Mouse (Mus musculus) limb, embryonic 12.5 days (tissue): ENCODE measurements around the gene 2010003K11Rik. TPM values are rescaled to one million over a fixed set of nuclear protein-coding genes. Genes with fewer than 3 reads are reported as not detected.
A peak's percentile ranks its signal among the peaks of the same experiment; 100 is the strongest.
"Not testable (repeated sequence)": the region's sequence is repeated elsewhere in the genome, so short reads cannot be mapped to it uniquely, and the experiment has no call there.

Experiments used
- ATAC-seq: fragments of 200-750 bp; cut with Nextera tagmentation; 2 replicates; pipeline ENCODE4 v1.8.0; 2017; ENCODE audit warnings: low read depth, moderate TSS enrichment; ENCODE audit not compliant: insufficient number of reproducible peaks, insufficient read depth, low FRiP score, low TSS enrichment
- H3K27ac ChIP-seq: fragments of 300-500 bp; sonication (generic); 2 replicates; pipeline ENCODE4 v1.5.1; 2016; ENCODE audit warnings: mild to moderate bottlenecking, moderate library complexity
- H3K27me3 ChIP-seq: fragments of 300-500 bp; sonication (generic); 2 replicates; pipeline ENCODE4 v1.6.1; 2016; ENCODE audit warnings: mild to moderate bottlenecking, moderate library complexity
- H3K36me3 ChIP-seq: fragments of 300-500 bp; sonication (generic); 2 replicates; pipeline ENCODE4 v1.6.1; 2016; ENCODE audit warnings: mild to moderate bottlenecking, moderate library complexity
- H3K4me1 ChIP-seq: fragments of 300-500 bp; sonication (generic); replicated peaks from 2 replicates; pipeline ENCODE4 v1.6.1; 2016
- H3K4me2 ChIP-seq: fragments of 300-500 bp; sonication (generic); 2 replicates; pipeline ENCODE4 v1.6.1; 2016; ENCODE audit warnings: mild to moderate bottlenecking, moderate library complexity
- H3K4me3 ChIP-seq: fragments of 300-500 bp; sonication (generic); replicated peaks from 2 replicates; pipeline ENCODE4 v1.5.1; 2016; ENCODE audit warnings: mild to moderate bottlenecking
- H3K9ac ChIP-seq: fragments of 300-500 bp; sonication (generic); replicated peaks from 2 replicates; pipeline ENCODE4 v1.6.1; 2016; ENCODE audit warnings: mild to moderate bottlenecking, moderate library complexity
- H3K9me3 ChIP-seq: fragments of 300-500 bp; sonication (generic); 2 replicates; pipeline ENCODE4 v1.6.1; 2016; ENCODE audit warnings: mild to moderate bottlenecking, moderate library complexity
- WGBS: fragments of 180-500 bp; shearing (Covaris S2); methylation state at CpG from one replicate; pipeline ENCODE4 v1.1.7; 2016; 5-methylcytosine and 5-hydroxymethylcytosine counted together
- polyA plus RNA-seq: library from polyadenylated mRNA; unstranded; fragments of >200 nt; fragmentation: Nextera tagmentation; extraction: Ambion mirVana; gene quantifications from 2 replicates; pipeline ENCODE4 v1.2.1, GENCODE M21; 2016

Gene 2010003K11Rik
- polyA plus RNA-seq, 1 experiment from 2014 or later = not detected

DNA sequence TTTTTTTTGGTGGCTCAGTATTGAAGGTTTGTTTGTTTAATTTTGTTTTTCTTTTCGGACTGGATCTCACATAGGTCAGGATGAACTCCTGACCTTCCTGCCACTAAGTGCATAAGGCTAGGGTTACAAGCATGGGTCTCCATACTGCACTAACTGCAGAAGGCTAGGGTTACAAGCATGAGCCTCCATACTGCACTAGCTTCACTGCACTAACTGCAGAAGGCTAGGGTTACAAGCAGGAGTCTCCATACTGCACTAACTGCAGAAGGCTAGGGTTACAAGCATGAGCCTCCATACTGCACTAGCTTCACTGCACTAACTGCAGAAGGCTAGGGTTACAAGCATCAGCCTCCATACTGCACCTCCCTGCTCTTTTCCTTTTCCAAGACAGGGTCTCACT, 44.3 kb downstream of the 2010003K11Rik start:
- not testable (repeated sequence) for H3K36me3 ChIP-seq, H3K27ac ChIP-seq, H3K9me3 ChIP-seq, H3K4me3 ChIP-seq, H3K9ac ChIP-seq, H3K4me2 ChIP-seq, H3K27me3 ChIP-seq
- peaks cover 11% of the 10 kb centered on the region; the same call in 1 of the 2 replicates for H3K4me1 ChIP-seq
- ATAC-seq = peak; percentile 54
- WGBS = 11% methylated on average over 1 of the region's 1 CpGs

DNA sequence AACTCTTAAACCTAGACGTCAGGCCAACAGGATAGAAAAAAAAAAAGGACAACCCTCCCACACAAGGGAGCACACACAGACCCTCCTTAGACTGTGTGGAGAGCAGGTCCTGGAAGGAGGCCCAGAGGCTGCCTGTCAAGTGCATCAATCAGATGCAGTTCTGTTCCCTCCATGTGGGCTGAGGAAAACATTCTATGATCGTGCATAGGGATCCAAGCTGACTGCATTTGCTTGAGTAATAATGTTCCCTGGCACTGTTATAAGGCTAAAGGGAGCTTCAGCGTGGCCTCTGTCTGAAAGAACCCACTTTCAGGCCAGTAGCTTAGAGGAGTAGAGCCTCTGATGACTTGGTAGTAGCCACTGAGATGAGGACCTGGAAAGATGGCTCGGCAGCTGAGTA, 45.9 kb downstream of the 2010003K11Rik start:
- no peaks in the 10 kb centered on the region for H3K36me3 ChIP-seq
- no peaks in the 10 kb centered on the region for H3K27me3 ChIP-seq
- no peak overlapping the region for H3K4me3 ChIP-seq
- no peak overlapping the region for H3K27ac ChIP-seq
- H3K4me1 ChIP-seq = peaks cover 11% of the 10 kb centered on the region; the same call in 1 of the 2 replicates
- WGBS = 56% methylated on average over 4 of the region's 4 CpGs
- H3K9me3 ChIP-seq = no peaks in the 10 kb centered on the region
- no peak for ATAC-seq
- H3K4me2 ChIP-seq = no peak overlapping the region
- H3K9ac ChIP-seq = no peak overlapping the region

DNA sequence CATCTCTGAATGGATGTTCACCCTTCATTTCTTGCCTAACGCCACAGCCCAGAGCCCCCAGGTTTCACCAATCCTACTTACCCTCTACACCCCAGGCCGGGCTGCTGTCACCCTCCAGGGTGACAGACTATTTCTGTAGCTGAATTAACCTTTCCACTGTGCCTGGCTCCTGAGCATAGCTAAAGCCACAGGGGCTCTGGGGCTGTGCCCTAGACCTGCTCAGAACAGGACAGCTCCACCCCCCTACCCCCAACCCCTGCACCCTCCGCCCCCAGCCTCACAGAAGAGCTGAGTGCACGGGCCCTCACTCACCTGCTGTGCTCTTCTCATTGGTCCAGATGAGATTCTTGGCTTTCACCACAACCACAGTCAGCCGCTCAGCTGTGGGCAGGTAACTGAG, 46.4 kb downstream of the 2010003K11Rik start:
- WGBS = 28% methylated on average over 5 of the region's 5 CpGs

DNA sequence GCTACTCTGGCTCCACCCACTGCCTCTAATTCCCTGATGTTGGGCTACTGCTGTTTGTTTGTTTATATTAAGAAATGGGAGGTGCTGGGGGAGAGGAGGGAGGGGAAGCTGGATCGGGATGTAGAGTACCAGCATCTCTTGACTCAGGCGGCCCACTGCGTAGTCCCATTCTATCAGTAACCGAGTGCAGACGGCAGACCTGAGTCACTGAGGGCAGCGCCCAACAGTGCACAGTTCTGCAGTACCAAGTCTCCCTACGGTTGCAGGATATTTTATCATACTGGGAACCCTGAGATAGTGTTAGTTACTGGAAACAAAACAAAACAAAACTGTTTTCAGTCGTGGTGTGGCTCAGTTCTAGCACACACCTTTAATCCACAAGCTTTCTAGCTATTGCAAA, 47.3 kb downstream of the 2010003K11Rik start:
- Histone ChIP-seq H3K9me3 (no peaks in the 10 kb centered on the region), H3K4me2 (no peak overlapping the region), H3K36me3 (no peaks in the 10 kb centered on the region), H3K9ac (no peak overlapping the region), H3K4me1 (peaks cover 5% of the 10 kb centered on the region; the same call in 1 of the 2 replicates), H3K27me3 (no peaks in the 10 kb centered on the region), H3K27ac (no peak overlapping the region), H3K4me3 (no peak overlapping the region)
- WGBS = 69% methylated on average over 8 of the region's 8 CpGs
- no peak for ATAC-seq

More for the DNA sequence above, 46.4 kb downstream of the 2010003K11Rik start:
- Histone ChIP-seq H3K4me1 (peaks cover 11% of the 10 kb centered on the region; the same call in 1 of the 2 replicates), H3K27ac (no peak overlapping the region), H3K9me3 (no peaks in the 10 kb centered on the region), H3K27me3 (no peaks in the 10 kb centered on the region), H3K9ac (no peak overlapping the region), H3K36me3 (no peaks in the 10 kb centered on the region), H3K4me3 (no peak overlapping the region), H3K4me2 (no peak overlapping the region)
- no peak for ATAC-seq

DNA sequence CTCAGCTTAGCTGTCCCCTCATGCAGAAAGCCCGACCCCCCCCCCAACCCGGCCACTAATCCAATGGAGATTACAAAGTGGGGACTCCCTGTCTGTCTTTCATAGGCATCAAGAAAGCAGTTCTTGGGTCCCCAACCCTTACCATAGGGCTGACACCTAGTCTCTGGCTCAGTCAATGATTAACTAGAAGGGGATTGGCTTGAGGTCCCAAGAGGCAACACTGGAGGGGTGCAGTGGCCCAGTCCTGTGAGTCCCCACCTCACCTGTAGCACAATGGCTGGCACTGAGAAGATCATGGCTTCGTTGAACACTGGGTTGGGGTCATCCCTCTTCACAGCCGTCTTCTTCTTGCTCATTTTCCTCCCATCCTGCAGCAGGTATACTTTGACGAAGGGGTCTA, 47.7 kb downstream of the 2010003K11Rik start:
- Histone ChIP-seq H3K27me3 (no peaks in the 10 kb centered on the region), H3K4me3 (no peak overlapping the region), H3K27ac (no peak overlapping the region), H3K36me3 (no peaks in the 10 kb centered on the region), H3K9me3 (no peaks in the 10 kb centered on the region), H3K4me2 (no peak overlapping the region), H3K9ac (no peak overlapping the region), H3K4me1 (peaks cover 5% of the 10 kb centered on the region; the same call in 1 of the 2 replicates)
- 64% methylated on average over 5 of the region's 5 CpGs for WGBS
- no peak for ATAC-seq

DNA sequence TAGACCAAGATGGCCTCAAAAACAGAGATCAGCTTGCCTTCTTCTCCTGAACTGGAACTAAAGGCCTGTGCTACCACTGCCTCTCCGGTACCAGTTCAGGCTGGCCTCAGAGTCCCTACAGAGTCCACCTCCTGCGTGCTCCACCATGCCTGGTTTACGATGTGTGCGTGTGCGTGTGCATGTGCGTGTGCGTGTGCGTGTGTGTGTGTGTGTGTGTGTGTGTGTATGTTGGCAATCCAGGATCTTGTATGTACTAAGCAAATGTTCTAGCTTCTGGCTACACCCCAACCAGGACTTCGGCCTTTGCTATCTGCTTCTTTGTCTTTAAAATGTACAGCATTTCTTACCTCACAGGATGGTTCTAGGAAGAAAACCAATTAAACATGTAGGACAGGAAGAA, 49.2 kb downstream of the 2010003K11Rik start:
- Histone ChIP-seq H3K4me2 (no peak overlapping the region), H3K9me3 (no peaks in the 10 kb centered on the region), H3K27me3 (no peaks in the 10 kb centered on the region), H3K4me1 (peaks cover 5% of the 10 kb centered on the region; the same call in 1 of the 2 replicates), H3K27ac (no peak overlapping the region), H3K36me3 (no peaks in the 10 kb centered on the region), H3K9ac (no peak overlapping the region), H3K4me3 (no peak overlapping the region)
- ATAC-seq = no peak
- WGBS = 93% methylated on average over 9 of the region's 9 CpGs

DNA sequence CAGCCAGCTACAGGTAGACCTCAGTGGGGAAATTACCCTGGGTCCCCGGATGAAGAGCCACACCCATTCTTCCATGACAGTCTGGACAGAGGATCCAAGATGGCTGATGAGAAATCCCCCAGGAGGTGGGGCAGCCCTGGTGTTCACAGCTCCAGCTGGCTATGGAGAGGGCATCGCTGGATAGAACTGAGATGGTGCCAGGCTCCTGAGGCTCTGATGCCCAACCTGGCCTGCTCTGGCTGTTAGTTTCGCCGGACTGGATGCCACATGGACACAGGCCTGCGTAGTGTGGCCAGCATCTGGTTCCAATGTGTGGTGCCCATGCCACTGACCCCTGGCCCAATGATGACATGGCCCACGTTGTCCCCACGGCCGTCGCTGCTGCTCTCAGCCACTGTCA, 50.9 kb downstream of the 2010003K11Rik start:
- H3K27me3 ChIP-seq = no peaks in the 10 kb centered on the region
- H3K4me2 ChIP-seq = no peak overlapping the region
- no peaks in the 10 kb centered on the region for H3K36me3 ChIP-seq
- no peak overlapping the region for H3K27ac ChIP-seq
- WGBS = 84% methylated on average over 9 of the region's 9 CpGs
- H3K4me3 ChIP-seq = no peak overlapping the region
- peaks cover 5% of the 10 kb centered on the region; the same call in 1 of the 2 replicates for H3K4me1 ChIP-seq
- ATAC-seq = no peak
- no peak overlapping the region for H3K9ac ChIP-seq
- H3K9me3 ChIP-seq = no peaks in the 10 kb centered on the region

Other genes starting within 250 kb of the 2010003K11Rik start
- gene Ssh3, start 229.4 kb downstream of the 2010003K11Rik start, polyA plus RNA-seq = 9.1 and 11.6 TPM in 2 replicates
- gene Ankrd13d, start 215.4 kb downstream of the 2010003K11Rik start, polyA plus RNA-seq = 12.6 and 12.9 TPM in 2 replicates
- 15.6 and 16.1 TPM in 2 replicates for gene Grk2, start 192.4 kb downstream of the 2010003K11Rik start, polyA plus RNA-seq
- gene Kdm2a, start 100.3 kb downstream of the 2010003K11Rik start, polyA plus RNA-seq = 56.3 and 63.9 TPM in 2 replicates
- gene Rhod, start 59.2 kb downstream of the 2010003K11Rik start, polyA plus RNA-seq = 39.2 and 55.1 TPM in 2 replicates
- 0.63 and 0.88 TPM in 2 replicates for gene Syt12, start 21.1 kb downstream of the 2010003K11Rik start, polyA plus RNA-seq
- 20.6 and 24.0 TPM in 2 replicates for gene Pcx, start 11.9 kb upstream of the 2010003K11Rik start, polyA plus RNA-seq
- 12.1 and 15.4 TPM in 2 replicates for gene Lrfn4, start 117.1 kb upstream of the 2010003K11Rik start, polyA plus RNA-seq
- 68.1 and 68.8 TPM in 2 replicates for gene Rce1, start 127.1 kb upstream of the 2010003K11Rik start, polyA plus RNA-seq
- 5.6 and 6.9 TPM in 2 replicates for gene Gm960, start 200.1 kb upstream of the 2010003K11Rik start, polyA plus RNA-seq
- gene Sptbn2, start 212.6 kb upstream of the 2010003K11Rik start, polyA plus RNA-seq = 2.6 and 2.7 TPM in 2 replicates